Mouse (Mus musculus) spleen, adult 2 months (tissue): ENCODE results near the gene Ctla4.

ENCODE experiments used
- CTCF ChIP-seq: fragments of 200-500 bp; IDR thresholded peaks from 2 replicates; pipeline ENCODE4 v1.5.1; 2011; ENCODE audit warnings: mild to moderate bottlenecking, inconsistent platforms; ENCODE audit not compliant: insufficient read depth, insufficient read length, insufficient replicate concordance; ENCODE audit errors: extremely low read depth
- POLR2A ChIP-seq: fragments of 200-500 bp; IDR thresholded peaks from 2 replicates; pipeline ENCODE4 v1.6.1; 2011; ENCODE audit warnings: low read depth, low read length, inconsistent platforms

DNA sequence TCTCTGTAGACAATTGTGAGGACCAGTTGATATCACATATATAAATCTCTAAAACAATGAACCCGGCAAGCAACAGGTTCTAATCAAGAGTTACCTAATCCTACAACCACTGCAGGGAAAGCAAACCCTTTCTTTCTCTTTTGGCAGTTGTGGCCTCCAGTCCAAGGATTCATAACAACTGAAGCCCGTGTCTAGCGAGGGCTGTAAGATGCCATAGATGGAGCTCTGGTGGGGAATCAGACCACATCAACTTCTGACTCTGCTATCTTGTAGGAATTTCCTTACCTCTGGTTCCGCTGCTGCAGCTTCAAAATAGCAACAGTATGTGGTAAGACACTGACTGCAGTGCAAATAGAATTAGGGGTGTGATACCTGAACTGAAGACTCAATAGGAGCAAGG lies 72.4 kb downstream of the Ctla4 start:
- TF ChIP-seq CTCF = no peak
- no peak for TF ChIP-seq POLR2A
